ENCODE assay signal across 8 mouse cellular contexts in the genomic region with DNA sequence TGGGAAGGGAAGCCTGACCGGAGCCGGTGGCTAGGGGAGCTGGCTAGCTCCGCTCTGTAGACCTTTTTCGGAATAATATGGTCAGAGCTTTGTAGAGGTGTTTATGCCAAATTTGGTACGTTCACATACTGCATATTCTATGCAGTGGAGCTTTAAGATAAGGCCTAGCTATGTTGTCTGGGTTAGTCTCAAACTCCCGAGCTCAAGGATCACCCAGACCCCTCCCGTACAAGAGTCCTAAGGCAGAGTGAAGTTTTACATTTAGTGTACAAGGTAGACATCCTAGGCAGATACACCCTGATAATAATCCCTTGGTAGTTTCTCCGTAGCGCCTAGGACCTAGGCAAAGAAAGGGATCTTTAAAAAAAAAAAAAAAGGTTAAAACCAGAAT. TPM values are rescaled to one million over a fixed set of nuclear protein-coding genes. Genes with fewer than 3 reads are reported as not detected.
DNase-seq lines count a peak whose midpoint lies in the region; ATAC-seq lines count a peak whose summit lies in the region.

No protein-coding gene starts in this region.

- WGBS in heart, embryonic 16.5 days = 5% methylated on average over 9 of the region's 9 CpGs
- 6% methylated on average over 9 of the region's 9 CpGs for WGBS in hindbrain, embryonic 12.5 days
- 11% methylated on average over 9 of the region's 9 CpGs for WGBS in midbrain, embryonic 10.5 days

- H3K4me3 ChIP-seq in heart, embryonic 16.5 days (ENCODE audit: low read length) = peak overlapping the region; percentile 86
- peak overlapping the region; percentile 76 for H3K4me3 ChIP-seq in hindbrain, embryonic 12.5 days
- peak overlapping the region; percentile 73 for H3K4me3 ChIP-seq in midbrain, embryonic 10.5 days

- peak; percentile 35 for ATAC-seq in heart, embryonic 16.5 days (replicated peaks; ENCODE audit: extremely low read depth, insufficient read depth, low FRiP score)
- 0 out of 2 replicates have a peak, but pooled peaks have one; percentile 19 for ATAC-seq in hindbrain, embryonic 12.5 days (ENCODE audit: low FRiP score)

- H3K9ac ChIP-seq in heart, embryonic 16.5 days (ENCODE audit: low read length) = peak overlapping the region; percentile 95
- H3K9ac ChIP-seq in hindbrain, embryonic 12.5 days = peak overlapping the region; percentile 85

- H3K4me1 ChIP-seq in heart, embryonic 16.5 days (ENCODE audit: control insufficient read depth, insufficient read depth, low read length) = peaks cover 9% of the 10 kb centered on the region
- peaks cover 5% of the 10 kb centered on the region for H3K4me1 ChIP-seq in hindbrain, embryonic 12.5 days
- H3K4me1 ChIP-seq in midbrain, embryonic 10.5 days = peaks cover 20% of the 10 kb centered on the region

- 0 out of 2 replicates have a peak, but pooled peaks cover 2% of the 10 kb centered on the region for H3K36me3 ChIP-seq in heart, embryonic 16.5 days (ENCODE audit: control insufficient read depth, insufficient read depth)
- no peaks in the 10 kb centered on the region for H3K36me3 ChIP-seq in hindbrain, embryonic 12.5 days
- peaks cover 12% of the 10 kb centered on the region for H3K36me3 ChIP-seq in midbrain, embryonic 10.5 days

- DNase-seq in heart, postnatal 4 days = no peak
- DNase-seq in MN1 (ENCODE audit: low spot score) = peak; percentile 17
- DNase-seq in midbrain, embryonic 10.5 days (ENCODE audit: low spot score) = no peak
- DNase-seq in adrenal gland, postnatal 4 days (ENCODE audit: low spot score in 2 of 2) = no peak
- no peak for DNase-seq in cerebellum, adult 9-10 months
- no peak for DNase-seq in retina, embryonic 14.5 days (ENCODE audit: low spot score)

- no peaks in the 10 kb centered on the region for H3K27me3 ChIP-seq in heart, embryonic 16.5 days (ENCODE audit: control insufficient read depth, insufficient read depth, low read length)
- no peaks in the 10 kb centered on the region for H3K27me3 ChIP-seq in hindbrain, embryonic 12.5 days
- no peaks in the 10 kb centered on the region for H3K27me3 ChIP-seq in midbrain, embryonic 10.5 days (ENCODE audit: low read depth, poor library complexity, severe bottlenecking)

- H3K27ac ChIP-seq in heart, embryonic 16.5 days (ENCODE audit: low read length) = peak overlapping the region; percentile 99
- H3K27ac ChIP-seq in hindbrain, embryonic 12.5 days = peak overlapping the region; percentile 89
- peak overlapping the region; percentile 95 for H3K27ac ChIP-seq in midbrain, embryonic 10.5 days (replicated peaks)

- H3K4me2 ChIP-seq in heart, embryonic 16.5 days (ENCODE audit: low read depth, low read length) = peak overlapping the region; percentile 78
- peak overlapping the region; percentile 79 for H3K4me2 ChIP-seq in hindbrain, embryonic 12.5 days (replicated peaks)

- no peaks in the 10 kb centered on the region for H3K9me3 ChIP-seq in heart, embryonic 16.5 days (replicated peaks; ENCODE audit: control insufficient read depth, low read length)
- no peaks in the 10 kb centered on the region for H3K9me3 ChIP-seq in hindbrain, embryonic 12.5 days (replicated peaks)
- no peaks in the 10 kb centered on the region for H3K9me3 ChIP-seq in midbrain, embryonic 10.5 days (replicated peaks)

RNA-seq across cellular contexts. Expression of gene Pstk, which starts 0.5 kb away (rescaled TPM):
- 87.1 and 95.5 TPM in 2 replicates for polyA plus RNA-seq in heart, embryonic 16.5 days (2015; fragmentation: Nextera tagmentation; extraction: Ambion mirVana)
- 10 to 100 TPM; 59.7 to 61.8 TPM for total RNA-seq in heart, postnatal 4 days (2021)
- 54.8 and 56.5 TPM in 2 replicates for polyA plus RNA-seq in hindbrain, embryonic 12.5 days (2016; fragmentation: Nextera tagmentation; extraction: Ambion mirVana)
- polyA plus RNA-seq in midbrain, embryonic 10.5 days (2016; fragmentation: Nextera tagmentation; extraction: Ambion mirVana) = 71.7 and 76.0 TPM in 2 replicates
- total RNA-seq in adrenal gland, postnatal 4 days (2021) = 10 to 100 TPM; 28.3 to 31.3 TPM

RNA-seq across cellular contexts. Expression of gene 2310057M21Rik, which starts 8.9 kb away (rescaled TPM):
- polyA plus RNA-seq in heart, embryonic 16.5 days (2015; fragmentation: Nextera tagmentation; extraction: Ambion mirVana) = 19.2 and 22.2 TPM in 2 replicates
- total RNA-seq in heart, postnatal 4 days (2021) = 10 to 100 TPM; 17.7 to 19.4 TPM
- polyA plus RNA-seq in hindbrain, embryonic 12.5 days (2016; fragmentation: Nextera tagmentation; extraction: Ambion mirVana) = 17.3 and 21.3 TPM in 2 replicates
- 22.9 and 24.0 TPM in 2 replicates for polyA plus RNA-seq in midbrain, embryonic 10.5 days (2016; fragmentation: Nextera tagmentation; extraction: Ambion mirVana)
- 10 to 100 TPM; 16.1 to 20.2 TPM for total RNA-seq in adrenal gland, postnatal 4 days (2021)

RNA-seq across cellular contexts. Expression of gene Fam24a, which starts 37.8 kb away (rescaled TPM):
- not detected in 2 replicates for polyA plus RNA-seq in heart, embryonic 16.5 days (2015; fragmentation: Nextera tagmentation; extraction: Ambion mirVana)
- not detected for total RNA-seq in heart, postnatal 4 days (2021)
- polyA plus RNA-seq in hindbrain, embryonic 12.5 days (2016; fragmentation: Nextera tagmentation; extraction: Ambion mirVana) = not detected in 2 replicates
- polyA plus RNA-seq in midbrain, embryonic 10.5 days (2016; fragmentation: Nextera tagmentation; extraction: Ambion mirVana) = not detected in 2 replicates
- total RNA-seq in adrenal gland, postnatal 4 days (2021) = not detected

RNA-seq across cellular contexts. Expression of gene Ikzf5, which starts 38.9 kb away (rescaled TPM):
- 7.9 and 9.2 TPM in 2 replicates for polyA plus RNA-seq in heart, embryonic 16.5 days (2015; fragmentation: Nextera tagmentation; extraction: Ambion mirVana)
- total RNA-seq in heart, postnatal 4 days (2021) = 10 to 100 TPM; 28.8 to 31.1 TPM
- 18.9 and 22.7 TPM in 2 replicates for polyA plus RNA-seq in hindbrain, embryonic 12.5 days (2016; fragmentation: Nextera tagmentation; extraction: Ambion mirVana)
- 15.6 and 18.7 TPM in 2 replicates for polyA plus RNA-seq in midbrain, embryonic 10.5 days (2016; fragmentation: Nextera tagmentation; extraction: Ambion mirVana)
- total RNA-seq in adrenal gland, postnatal 4 days (2021) = 10 to 100 TPM; 34.5 to 38.8 TPM

RNA-seq across cellular contexts. Expression of gene Acadsb, which starts 38.9 kb away (rescaled TPM):
- polyA plus RNA-seq in heart, embryonic 16.5 days (2015; fragmentation: Nextera tagmentation; extraction: Ambion mirVana) = 101 and 105 TPM in 2 replicates
- total RNA-seq in heart, postnatal 4 days (2021) = 10 to 100 TPM; 62.5 to 67.0 TPM
- 107 and 111 TPM in 2 replicates for polyA plus RNA-seq in hindbrain, embryonic 12.5 days (2016; fragmentation: Nextera tagmentation; extraction: Ambion mirVana)
- polyA plus RNA-seq in midbrain, embryonic 10.5 days (2016; fragmentation: Nextera tagmentation; extraction: Ambion mirVana) = 64.1 and 83.5 TPM in 2 replicates
- 100 to 1,000 TPM; 183 to 187 TPM for total RNA-seq in adrenal gland, postnatal 4 days (2021)
